Mouse (Mus musculus) heart, postnatal 14 days (tissue): ENCODE results near the gene Myo1c. TPM values are rescaled to one million over a fixed set of nuclear protein-coding genes. Genes with fewer than 3 reads are reported as not detected.
"Not testable (repeated sequence)": the region's sequence is repeated elsewhere in the genome, so short reads cannot be mapped to it uniquely, and the experiment has no call there.

Experiments
- DNase-seq, 2 experiments: peaks; one replicate each; pipeline ENCODE4 v3.0.0; 2021 to 2022
- intact Hi-C: fragments of 180-260 bp; cut with DNase I; formaldehyde crosslinking; loops from one replicate; pipeline ENCODE4 v1.15.1; 2025
- total RNA-seq, 2 experiments: library from RNA; stranded (reverse); gene quantifications; 2 replicates each; pipeline ENCODE4 v1.2.3; 2021

Myo1c gene
- total RNA-seq, 2 experiments from 2014 or later, result 136 to 143 TPM

- intact Hi-C loops, result no loop called here
- no peak for DNase-seq
Measured at GRCm38 (mm10) chr11:75693570-75693969, 43.3 kb downstream of the Myo1c start.

DNA sequence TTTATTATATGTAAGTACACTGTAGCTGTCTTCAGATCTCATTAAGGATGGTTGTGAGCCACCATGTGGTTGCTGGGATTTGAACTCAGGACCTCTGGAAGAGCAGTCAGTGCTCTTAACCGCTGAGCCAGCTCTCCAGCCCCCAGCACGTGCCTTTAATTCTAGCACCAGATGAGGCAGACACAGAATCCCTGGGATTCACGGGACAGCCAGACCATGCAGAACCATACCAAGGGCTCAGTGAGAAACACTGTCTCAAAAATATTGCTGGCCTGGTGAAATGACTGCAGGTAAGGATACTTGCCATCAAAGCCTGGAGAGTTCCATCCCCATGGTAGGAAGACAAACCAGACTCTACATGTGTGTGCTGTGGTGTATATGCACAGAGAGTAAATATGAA, 47.2 kb downstream of the Myo1c start:
- DNase-seq, intact Hi-C loops: not testable (repeated sequence)

DNA sequence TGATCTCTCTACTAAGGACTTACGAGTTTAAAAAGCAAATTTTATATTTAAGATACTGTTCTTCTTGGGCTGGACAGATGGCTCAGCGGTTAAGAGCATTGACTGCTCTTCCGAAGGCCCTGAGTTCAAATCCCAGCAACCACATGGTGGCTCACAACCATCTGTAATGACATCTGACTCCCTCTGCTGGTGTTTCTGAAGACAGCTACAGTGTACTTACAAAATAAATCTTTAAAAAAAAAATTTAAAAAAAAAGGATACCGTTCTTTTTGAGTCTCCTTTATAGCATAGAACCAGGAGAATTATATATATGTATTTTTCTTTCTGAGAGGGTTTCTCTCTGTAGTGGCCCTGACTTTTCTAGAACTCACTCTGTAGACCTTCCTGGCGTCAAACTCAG, 50.3 kb downstream of the Myo1c start:
- DNase-seq, result no peak
- intact Hi-C loops, result no loop called here

- intact Hi-C loops, result no loop called here
- no peak for DNase-seq
Measured at GRCm38 (mm10) chr11:75702761-75703160, 52.5 kb downstream of the Myo1c start.

- intact Hi-C loops, result no loop called here
- no peak for DNase-seq
Measured at GRCm38 (mm10) chr11:75703748-75704147, 53.4 kb downstream of the Myo1c start.

- intact Hi-C loops, result loop anchor here (2.0 to 5.0 kb wide), 2 partner anchors 53 to 253 kb away; no protein-coding TSS in a partner anchor
- DNase-seq, result no peak
Measured at GRCm38 (mm10) chr11:75713949-75714348, 63.6 kb downstream of the Myo1c start.

GRCm38 (mm10) chr11:75715556-75715955, 65.3 kb downstream of the Myo1c start:
- intact Hi-C loops, result loop anchor here (2.0 to 5.0 kb wide), 2 partner anchors 187 to 251 kb away; no protein-coding TSS in a partner anchor
- DNase-seq, result no peak

DNA sequence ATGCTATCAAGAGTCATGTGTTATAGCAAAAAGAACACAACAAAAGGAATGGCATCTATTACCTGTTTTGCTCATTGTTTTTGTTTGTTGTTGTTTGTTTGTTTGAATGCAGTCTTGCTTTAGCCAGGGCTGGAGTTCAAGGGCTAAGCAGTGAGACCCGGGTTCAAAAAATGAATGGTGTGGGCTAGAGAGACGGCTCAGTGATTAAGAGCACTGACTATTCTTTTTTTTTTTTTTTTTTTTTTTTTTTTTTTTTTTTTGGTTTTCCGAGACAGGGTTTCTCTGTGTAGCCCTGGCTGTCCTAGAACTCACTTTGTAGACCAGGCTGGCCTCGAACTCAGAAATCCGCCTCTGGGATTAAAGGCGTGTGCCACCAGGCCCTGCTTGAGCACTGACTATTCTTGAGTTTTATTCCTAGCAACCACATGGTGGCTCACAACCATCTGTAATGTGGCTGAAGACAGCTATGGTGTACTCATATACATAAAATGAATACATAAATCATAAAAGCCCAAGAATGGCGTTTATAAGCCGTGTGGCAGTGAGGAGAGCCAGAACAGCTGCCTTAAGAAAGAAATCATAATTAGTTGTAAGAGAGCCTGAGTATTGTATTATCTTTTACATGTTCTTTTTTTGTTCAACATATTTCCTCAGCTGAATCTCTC, 66.5 kb downstream of the Myo1c start:
- intact Hi-C loops, result loop anchor here (5.0 kb wide), 1 partner anchor 186 kb away; no protein-coding TSS in a partner anchor
- DNase-seq, result no peak

GRCm38 (mm10) chr11:75722339-75722738, 72.0 kb downstream of the Myo1c start:
- intact Hi-C loops, result no loop called here
- no peak for DNase-seq

Other genes with a start within 250 kb of the Myo1c start
- gene Serpinf1, start 227.8 kb upstream of the Myo1c start, total RNA-seq, result 10 to 100 TPM; 24.8 to 31.9 TPM
- not detected for gene Serpinf2, start 210.9 kb upstream of the Myo1c start, total RNA-seq
- 10 to 100 TPM in 1 of 2 experiments, 1 to 10 TPM in 1; 9.2 to 10.3 TPM for gene Wdr81, start 195.8 kb upstream of the Myo1c start, total RNA-seq
- 10 to 100 TPM; 11.8 to 11.9 TPM for gene Tlcd2, start 188.8 kb upstream of the Myo1c start, total RNA-seq
- 10 to 100 TPM; 84.8 to 93.3 TPM for gene Prpf8, start 163.7 kb upstream of the Myo1c start, total RNA-seq
- 10 to 100 TPM; 42.2 to 44.1 TPM for gene Rilp, start 140.4 kb upstream of the Myo1c start, total RNA-seq
- gene Scarf1, start 137.0 kb upstream of the Myo1c start, total RNA-seq, result 10 to 100 TPM; 15.7 to 16.5 TPM
- gene Slc43a2, start 118.8 kb upstream of the Myo1c start, total RNA-seq, result 10 to 100 TPM; 23.4 to 25.8 TPM
- gene Pitpna, start 62.4 kb upstream of the Myo1c start, total RNA-seq, result 100 to 1,000 TPM; 124 to 130 TPM
- 10 to 100 TPM; 32.7 to 32.8 TPM for gene Inpp5k, start 19.5 kb upstream of the Myo1c start, total RNA-seq
- gene Crk, start 28.8 kb downstream of the Myo1c start, total RNA-seq, result 10 to 100 TPM; 91.1 to 94.4 TPM
- gene Ywhae, start 82.4 kb downstream of the Myo1c start, total RNA-seq, result 100 to 1,000 TPM; 534 to 594 TPM
- under 1 TPM; 0.29 TPM for gene Doc2b, start 145.5 kb downstream of the Myo1c start, total RNA-seq